Mouse (Mus musculus) small intestine, adult 2 months (tissue): ENCODE measurements around the gene Zdhhc12.

Source experiments
- CTCF ChIP-seq: fragments of 200-500 bp; IDR thresholded peaks from 2 replicates; pipeline ENCODE4 v1.5.1; 2012; ENCODE audit warnings: low read depth, mild to moderate bottlenecking, control low read depth, inconsistent platforms, low read length, moderate library complexity, mixed read lengths; ENCODE audit not compliant: insufficient replicate concordance, insufficient read length; ENCODE audit errors: extremely low read depth
- POLR2A ChIP-seq: fragments of 200-500 bp; IDR thresholded peaks from 2 replicates; pipeline ENCODE4 v1.6.1; 2012; ENCODE audit warnings: low read depth, mild to moderate bottlenecking, control low read depth, inconsistent platforms, low read length, moderate library complexity

DNA sequence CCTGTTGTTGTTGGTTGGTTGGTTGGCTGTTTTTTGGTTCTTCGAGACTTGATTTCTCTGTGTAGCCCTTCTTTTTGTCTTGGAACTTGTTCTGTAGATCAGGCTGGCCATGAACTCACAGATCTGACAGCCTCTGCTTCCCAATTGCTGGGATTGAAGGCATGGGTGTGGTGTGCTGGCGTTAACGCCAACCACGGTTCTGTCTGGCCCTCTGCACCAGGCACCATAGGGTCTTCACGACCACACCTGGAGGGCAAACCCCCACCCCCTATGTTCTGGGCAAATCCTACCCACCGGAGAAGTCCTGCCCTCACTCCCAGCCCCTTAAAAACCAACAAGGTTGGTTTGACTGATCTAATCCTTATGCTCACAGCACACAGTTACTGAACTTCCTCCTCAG, 16.5 kb downstream of the Zdhhc12 start:
- no peak for TF ChIP-seq CTCF
- no peak for TF ChIP-seq POLR2A
